Mouse (Mus musculus) hindbrain, embryonic 14.5 days (tissue): ENCODE data around the gene Bsdc1. TPM values are rescaled to one million over a fixed set of nuclear protein-coding genes. Genes with fewer than 3 reads are reported as not detected.

Experiments used
- ATAC-seq: fragments of 200-750 bp; cut with Nextera tagmentation; 2 replicates; pipeline ENCODE4 v1.8.0; 2017; ENCODE audit warnings: moderate number of reproducible peaks, mild to moderate bottlenecking, moderate TSS enrichment, moderate library complexity; ENCODE audit not compliant: low FRiP score
- DNase-seq: peaks from one replicate; pipeline ENCODE4 v3.0.0-alpha.2; 2015; ENCODE audit warnings: low spot score
- H3K27ac ChIP-seq: fragments of 300-500 bp; sonication (generic); 2 replicates; pipeline ENCODE4 v1.5.1; 2014; ENCODE audit warnings: mild to moderate bottlenecking, moderate library complexity
- H3K27me3 ChIP-seq: fragments of 300-500 bp; sonication (generic); 2 replicates; pipeline ENCODE4 v1.6.1; 2014; ENCODE audit warnings: mild to moderate bottlenecking, low read length, mixed read lengths; ENCODE audit not compliant: control insufficient read depth, insufficient read depth
- H3K36me3 ChIP-seq: fragments of 300-500 bp; sonication (generic); replicated peaks from 2 replicates; pipeline ENCODE4 v1.6.1; 2014; ENCODE audit not compliant: control insufficient read depth, insufficient read depth
- H3K4me1 ChIP-seq: fragments of 300-500 bp; sonication (generic); replicated peaks from 2 replicates; pipeline ENCODE4 v1.6.1; 2014; ENCODE audit warnings: antibody characterized with exemption, low read length, mixed read lengths; ENCODE audit not compliant: control insufficient read depth, insufficient read depth
- H3K4me2 ChIP-seq: fragments of 300-500 bp; sonication (generic); replicated peaks from 2 replicates; pipeline ENCODE4 v1.6.1; 2014; ENCODE audit warnings: mild to moderate bottlenecking, moderate library complexity
- H3K4me3 ChIP-seq: fragments of 300-500 bp; sonication (generic); replicated peaks from 2 replicates; pipeline ENCODE4 v1.5.1; 2014; ENCODE audit warnings: mild to moderate bottlenecking, low read length
- H3K9ac ChIP-seq: fragments of 300-500 bp; sonication (generic); 2 replicates; pipeline ENCODE4 v1.6.1; 2014
- H3K9me3 ChIP-seq: fragments of 300-500 bp; sonication (generic); 2 replicates; pipeline ENCODE4 v1.6.1; 2016; ENCODE audit warnings: low read length; ENCODE audit not compliant: control insufficient read depth
- WGBS: fragments of 180-500 bp; shearing (Covaris S2); extraction: QIAGEN DNeasy Blood & Tissue Kit; methylation state at CpG from one replicate; pipeline ENCODE4 v1.1.7; 2014; 5-methylcytosine and 5-hydroxymethylcytosine counted together
- polyA plus RNA-seq: library from polyadenylated mRNA; unstranded; fragments of >200 nt; fragmentation: Nextera tagmentation; extraction: Ambion mirVana; gene quantifications from 2 replicates; pipeline ENCODE4 v1.2.1, GENCODE M21; 2014

Gene Bsdc1
- polyA plus RNA-seq, 1 experiment from 2014 or later: 29.5 TPM

GRCm38 (mm10) chr4:129500017-129500416, 38.6 kb downstream of the Bsdc1 start:
- peaks cover 19% of the 10 kb centered on the region for H3K4me1 ChIP-seq
- 78% methylated on average over 8 of the region's 8 CpGs for WGBS
- peak overlapping the region; percentile 87 for H3K4me2 ChIP-seq
- DNase-seq (no peak), ATAC-seq (no peak)
- H3K9me3 ChIP-seq: no peaks in the 10 kb centered on the region
- H3K4me3 ChIP-seq: no peak overlapping the region
- H3K27ac ChIP-seq: no peak overlapping the region
- H3K27me3 ChIP-seq: no peaks in the 10 kb centered on the region
- no peaks in the 10 kb centered on the region for H3K36me3 ChIP-seq
- 0 out of 2 replicates have a peak overlapping the region, but pooled peaks have one; percentile 59 for H3K9ac ChIP-seq

GRCm38 (mm10) chr4:129500607-129501566, 39.5 kb downstream of the Bsdc1 start:
- Histone ChIP-seq H3K27me3 (no peaks in the 10 kb centered on the region), H3K27ac (peak overlapping the region; percentile 58), H3K36me3 (no peaks in the 10 kb centered on the region), H3K4me2 (peak overlapping the region; percentile 87), H3K9me3 (no peaks in the 10 kb centered on the region), H3K4me3 (peak overlapping the region; percentile 47), H3K4me1 (peaks cover 14% of the 10 kb centered on the region), H3K9ac (peak overlapping the region; percentile 59)
- peak; percentile 62 for DNase-seq
- 2% methylated on average over 48 of the region's 49 CpGs for WGBS
- peak; percentile 70 for ATAC-seq

- H3K36me3 ChIP-seq: no peaks in the 10 kb centered on the region
- ATAC-seq (no peak), DNase-seq (no peak)
- no peak overlapping the region for H3K4me2 ChIP-seq
- H3K9ac ChIP-seq: no peak overlapping the region
- no peaks in the 10 kb centered on the region for H3K9me3 ChIP-seq
- no peak overlapping the region for H3K27ac ChIP-seq
- WGBS: 76% methylated on average over 9 of the region's 9 CpGs
- no peak overlapping the region for H3K4me3 ChIP-seq
- H3K4me1 ChIP-seq: peaks cover 3% of the 10 kb centered on the region; the same call in 1 of the 2 replicates
- H3K27me3 ChIP-seq: no peaks in the 10 kb centered on the region
Observed at GRCm38 (mm10) chr4:129502327-129502888, 41.0 kb downstream of the Bsdc1 start.

GRCm38 (mm10) chr4:129502901-129503444, 41.6 kb downstream of the Bsdc1 start:
- Histone ChIP-seq H3K27ac (no peak overlapping the region), H3K4me3 (no peak overlapping the region), H3K4me1 (peaks cover 3% of the 10 kb centered on the region; the same call in 1 of the 2 replicates), H3K4me2 (no peak overlapping the region), H3K9me3 (no peaks in the 10 kb centered on the region), H3K36me3 (no peaks in the 10 kb centered on the region), H3K9ac (no peak overlapping the region), H3K27me3 (no peaks in the 10 kb centered on the region)
- WGBS: 76% methylated on average over 11 of the region's 11 CpGs
- DNase-seq (no peak), ATAC-seq (no peak)

GRCm38 (mm10) chr4:129505511-129505910, 44.1 kb downstream of the Bsdc1 start:
- 78% methylated on average over 3 of the region's 3 CpGs for WGBS
- Histone ChIP-seq H3K9me3 (no peaks in the 10 kb centered on the region), H3K36me3 (no peaks in the 10 kb centered on the region), H3K9ac (no peak overlapping the region), H3K4me3 (no peak overlapping the region), H3K27ac (no peak overlapping the region), H3K4me2 (no peak overlapping the region), H3K27me3 (no peaks in the 10 kb centered on the region), H3K4me1 (peaks cover 12% of the 10 kb centered on the region; the same call in 1 of the 2 replicates)
- DNase-seq (no peak), ATAC-seq (no peak)

- H3K27me3 ChIP-seq: no peaks in the 10 kb centered on the region
- H3K4me1 ChIP-seq: peaks cover 25% of the 10 kb centered on the region
- no peak overlapping the region for H3K9ac ChIP-seq
- 73% methylated on average over 9 of the region's 10 CpGs for WGBS
- H3K4me3 ChIP-seq: no peak overlapping the region
- no peak overlapping the region for H3K27ac ChIP-seq
- no peaks in the 10 kb centered on the region for H3K36me3 ChIP-seq
- no peak overlapping the region for H3K4me2 ChIP-seq
- ATAC-seq (no peak), DNase-seq (no peak)
- no peaks in the 10 kb centered on the region for H3K9me3 ChIP-seq
Observed at GRCm38 (mm10) chr4:129507434-129508236, 46.3 kb downstream of the Bsdc1 start.

GRCm38 (mm10) chr4:129508237-129508515, 46.8 kb downstream of the Bsdc1 start:
- peaks cover 30% of the 10 kb centered on the region for H3K4me1 ChIP-seq
- ATAC-seq: no peak
- H3K36me3 ChIP-seq: no peaks in the 10 kb centered on the region
- no peak overlapping the region for H3K27ac ChIP-seq
- WGBS: 73% methylated on average over 3 of the region's 3 CpGs
- no peaks in the 10 kb centered on the region for H3K27me3 ChIP-seq
- no peak for DNase-seq
- H3K4me3 ChIP-seq: no peak overlapping the region
- no peaks in the 10 kb centered on the region for H3K9me3 ChIP-seq
- no peak overlapping the region for H3K9ac ChIP-seq
- no peak overlapping the region for H3K4me2 ChIP-seq

- no peaks in the 10 kb centered on the region for H3K9me3 ChIP-seq
- 42% methylated on average over 15 of the region's 15 CpGs for WGBS
- no peaks in the 10 kb centered on the region for H3K27me3 ChIP-seq
- H3K4me3 ChIP-seq: no peak overlapping the region
- H3K27ac ChIP-seq: peak overlapping the region; percentile 21; the same call in 1 of the 2 replicates
- H3K4me2 ChIP-seq: no peak overlapping the region
- H3K36me3 ChIP-seq: no peaks in the 10 kb centered on the region
- peak; percentile 28 for DNase-seq
- ATAC-seq: no peak
- H3K4me1 ChIP-seq: peaks cover 31% of the 10 kb centered on the region
- H3K9ac ChIP-seq: no peak overlapping the region
Observed at GRCm38 (mm10) chr4:129508834-129509600, 47.6 kb downstream of the Bsdc1 start.
